Mouse (Mus musculus) gastrocnemius, postnatal 36 days (tissue): ENCODE measurements around the gene Trim31. TPM values are rescaled to one million over a fixed set of nuclear protein-coding genes. Genes with fewer than 3 reads are reported as not detected.
"Not testable (repeated sequence)": the region's sequence is repeated elsewhere in the genome, so short reads cannot be mapped to it uniquely, and the experiment has no call there.

Experiments
- DNase-seq, 2 experiments: peaks; one replicate each; pipeline ENCODE4 v3.0.0; 2022
- intact Hi-C: fragments of 180-260 bp; cut with DNase I; formaldehyde crosslinking; loops from one replicate; pipeline ENCODE4 v1.15.1; 2025
- long read RNA-seq, 2 experiments: library from polyadenylated mRNA; stranded (forward); transcript quantifications; one replicate each; pipeline ENCODE4 v2.0.0; 2021
- total RNA-seq, 2 experiments: library from RNA; stranded (reverse); gene quantifications; 2 replicates each; pipeline ENCODE4 v1.2.3; 2021

Trim31 gene
- total RNA-seq = not detected
- long read RNA-seq, experiment 1 = 0 reads
- long read RNA-seq, experiment 2 = 0 reads

DNA sequence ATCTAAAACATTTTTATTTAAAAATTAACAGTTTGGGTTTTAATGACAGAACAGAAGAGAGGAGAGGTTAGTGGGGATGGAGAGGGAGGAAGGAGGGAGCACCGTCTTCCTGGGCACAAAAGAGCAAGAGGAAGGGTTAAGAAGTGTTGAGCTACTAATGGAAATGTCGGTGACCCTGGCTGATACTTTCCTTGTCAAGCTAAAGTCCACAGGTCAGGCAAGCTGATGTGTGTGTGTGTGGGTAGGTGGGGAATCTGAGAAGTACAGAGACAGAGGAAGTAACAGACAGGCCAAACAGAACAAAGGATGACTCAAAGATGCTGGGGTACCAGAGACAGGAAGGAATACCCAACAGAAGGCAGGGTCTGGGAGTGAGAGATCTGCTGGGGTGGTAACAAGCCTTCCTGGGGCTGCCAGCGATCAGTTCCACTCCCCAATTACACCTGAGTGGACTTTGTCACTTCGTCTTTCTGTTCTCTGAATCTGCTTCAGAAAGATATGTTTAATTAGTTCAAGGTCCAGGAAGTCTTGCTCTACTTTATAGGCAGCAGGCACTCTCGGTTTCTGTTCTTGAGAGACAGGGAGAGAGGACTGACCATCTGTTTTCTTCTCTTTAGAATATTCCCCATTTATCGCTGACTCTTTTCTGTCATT, at the start of gene Trim31:
TSS of gene Trim31 (plus strand) at position 567 of the 654 bp plus-strand sequence.
- intact Hi-C loops = no loop called here
- DNase-seq = no peak

DNA sequence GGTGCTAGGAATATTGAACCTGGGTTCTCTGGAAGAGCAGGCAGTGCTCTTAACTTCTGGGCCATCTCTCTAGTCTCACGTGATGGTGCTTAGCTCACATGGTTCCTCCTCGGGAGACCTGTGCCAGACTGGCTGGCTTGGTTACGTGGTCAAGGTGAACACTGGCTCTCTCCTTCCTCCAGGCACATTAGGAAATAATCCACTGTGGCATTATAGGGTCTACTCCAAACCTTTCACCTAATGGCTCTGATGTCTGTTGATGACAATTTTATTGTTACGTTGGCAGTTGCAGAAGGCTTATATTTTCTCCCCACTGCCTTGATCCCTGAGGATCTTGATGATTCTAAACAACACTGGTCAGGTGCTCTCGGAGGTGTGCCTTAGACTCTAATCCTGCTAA, 49.0 kb upstream of the Trim31 start:
- DNase-seq = no peak
- intact Hi-C loops = no loop called here

DNA sequence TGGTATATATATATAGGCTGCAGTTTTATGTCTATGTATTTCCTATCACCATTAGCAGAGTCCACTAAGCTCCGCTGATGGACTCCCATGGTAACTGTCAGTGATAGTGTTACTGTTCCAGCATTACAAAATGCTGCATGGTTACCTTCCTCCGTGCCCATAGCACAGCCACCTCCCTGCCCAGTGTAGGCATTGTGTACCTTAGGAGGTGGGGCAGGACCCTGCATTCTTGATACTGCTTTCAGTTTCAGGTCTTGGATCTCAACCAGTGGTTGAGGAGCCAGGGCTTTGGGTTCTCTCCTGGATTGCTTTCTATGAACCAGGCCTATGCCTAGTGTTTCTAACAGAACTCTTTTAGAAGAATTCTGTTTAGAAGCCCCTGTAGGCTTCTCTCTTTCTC, 47.9 kb upstream of the Trim31 start:
- intact Hi-C loops = no loop called here
- no peak for DNase-seq

DNA sequence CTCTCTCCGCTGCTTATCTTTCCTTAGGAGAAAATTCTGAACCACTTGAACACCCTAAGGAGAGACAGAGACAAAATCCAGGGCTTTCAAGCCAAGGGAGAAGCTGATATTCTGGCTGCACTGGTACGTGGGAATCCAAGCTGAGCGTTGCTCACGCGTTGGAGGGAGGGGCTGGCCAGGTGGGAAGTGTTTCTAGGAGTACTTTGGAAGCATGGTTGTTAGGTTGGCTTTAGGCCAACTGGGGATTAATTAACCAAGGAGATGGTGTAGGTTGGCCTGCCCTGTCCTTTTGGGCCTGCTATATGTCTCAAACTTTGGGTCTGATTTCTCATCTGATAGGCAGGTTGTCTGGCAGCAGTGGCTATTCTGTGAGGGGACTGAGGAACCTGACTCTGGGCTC, 46.7 kb upstream of the Trim31 start:
- no peak for DNase-seq
- intact Hi-C loops = no loop called here

DNA sequence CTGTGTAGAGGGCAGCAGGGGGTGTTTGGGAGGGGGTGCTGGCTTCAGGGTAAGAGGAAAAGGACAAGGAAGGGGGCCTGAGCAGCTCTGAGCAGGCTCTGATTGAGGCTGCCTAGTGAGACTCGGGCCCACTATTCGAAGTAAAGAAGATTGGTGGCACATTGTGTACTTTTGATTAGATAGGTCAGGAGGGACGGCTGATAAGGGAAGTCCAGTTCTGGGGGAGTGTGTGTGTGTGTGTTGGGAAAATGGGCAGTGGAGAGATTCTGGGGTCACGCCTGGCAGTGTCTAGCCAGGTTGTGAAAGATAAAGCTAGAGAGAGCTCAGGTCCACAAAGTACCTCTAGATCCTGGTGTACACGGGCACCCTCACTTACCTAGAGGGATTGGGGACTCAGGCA, 46.3 kb upstream of the Trim31 start:
- intact Hi-C loops = no loop called here
- no peak for DNase-seq

DNA sequence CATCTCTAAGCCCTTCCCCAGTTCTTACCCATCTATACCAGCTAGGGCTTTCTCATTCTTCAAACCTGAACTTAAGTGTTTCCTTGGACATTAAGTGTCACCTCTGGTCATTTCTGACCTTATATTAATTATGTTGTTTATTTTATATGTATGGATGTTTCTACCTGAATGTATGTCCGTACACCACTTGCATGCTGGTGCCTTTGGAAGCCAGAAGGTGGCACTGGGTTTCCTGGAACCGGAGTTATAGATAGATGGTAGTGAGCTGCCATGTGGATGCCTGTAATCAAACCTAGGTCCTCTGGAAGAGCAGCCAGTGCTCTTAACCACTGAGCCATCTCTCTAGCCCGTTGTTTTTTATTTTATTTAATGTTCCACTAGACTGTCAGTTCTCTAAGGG, 42.4 kb upstream of the Trim31 start:
- no peak for DNase-seq

DNA sequence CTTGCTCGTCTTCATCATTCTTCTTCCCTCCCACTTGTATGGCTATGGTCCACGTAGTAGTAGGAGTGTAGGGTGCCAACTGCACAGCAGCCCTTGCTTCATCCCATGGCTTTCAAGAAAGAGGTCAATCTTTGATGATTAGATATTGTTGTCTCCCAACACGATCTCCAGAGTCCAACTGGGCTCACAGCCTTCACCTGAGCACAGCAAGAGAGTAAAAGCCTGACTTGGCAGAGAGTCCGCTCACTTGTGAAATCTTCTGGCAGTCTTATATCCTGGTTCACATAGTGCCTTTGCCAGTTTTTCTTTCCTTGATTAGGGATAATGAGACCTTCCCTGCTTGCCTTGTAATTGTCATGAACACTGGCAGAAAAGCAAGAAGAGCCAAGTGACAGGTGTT, 41.7 kb upstream of the Trim31 start:
- intact Hi-C loops = no loop called here
- no peak for DNase-seq

More for the DNA sequence above, 42.4 kb upstream of the Trim31 start:
- intact Hi-C loops = no loop called here

DNA sequence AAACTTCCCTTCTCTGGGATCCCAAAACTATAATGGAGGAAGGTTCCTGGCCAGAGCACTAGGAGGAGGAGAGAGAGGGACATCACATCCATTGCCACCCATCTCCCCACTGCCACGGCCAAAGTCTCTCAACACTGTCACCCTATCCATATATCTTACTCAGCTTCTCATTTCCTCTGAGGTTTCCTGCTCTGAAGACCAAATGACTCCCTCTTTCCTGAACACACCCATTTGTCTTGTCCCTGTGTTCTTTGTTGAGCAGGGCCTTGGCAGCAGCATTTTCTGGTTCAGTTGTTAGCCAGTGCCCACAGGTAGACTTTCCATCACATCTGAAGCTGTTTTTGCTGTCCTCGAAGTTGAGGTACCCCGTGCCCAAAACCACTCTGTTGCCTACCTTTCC, 39.7 kb upstream of the Trim31 start:
- intact Hi-C loops = no loop called here
- no peak for DNase-seq

DNA sequence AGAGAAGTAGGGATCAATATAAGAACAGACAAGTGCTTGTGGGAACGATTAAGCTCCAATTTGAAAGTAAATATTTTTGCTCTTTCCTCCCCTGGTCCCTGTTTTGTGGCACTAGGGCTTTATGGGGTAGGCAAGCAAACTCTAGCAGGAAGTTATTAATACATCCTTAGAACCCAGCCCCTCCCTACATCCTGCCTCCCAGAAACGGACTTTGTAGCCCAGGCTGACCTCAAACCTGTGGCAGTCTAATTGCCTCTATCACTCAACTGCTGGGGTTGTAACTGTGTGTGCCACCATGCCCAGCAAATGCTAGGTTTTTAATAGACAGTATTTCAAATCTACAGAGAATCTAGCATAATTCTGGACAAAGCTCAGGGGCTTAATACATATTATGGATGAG, 36.2 kb upstream of the Trim31 start:
- DNase-seq = no peak
- intact Hi-C loops = no loop called here

DNA sequence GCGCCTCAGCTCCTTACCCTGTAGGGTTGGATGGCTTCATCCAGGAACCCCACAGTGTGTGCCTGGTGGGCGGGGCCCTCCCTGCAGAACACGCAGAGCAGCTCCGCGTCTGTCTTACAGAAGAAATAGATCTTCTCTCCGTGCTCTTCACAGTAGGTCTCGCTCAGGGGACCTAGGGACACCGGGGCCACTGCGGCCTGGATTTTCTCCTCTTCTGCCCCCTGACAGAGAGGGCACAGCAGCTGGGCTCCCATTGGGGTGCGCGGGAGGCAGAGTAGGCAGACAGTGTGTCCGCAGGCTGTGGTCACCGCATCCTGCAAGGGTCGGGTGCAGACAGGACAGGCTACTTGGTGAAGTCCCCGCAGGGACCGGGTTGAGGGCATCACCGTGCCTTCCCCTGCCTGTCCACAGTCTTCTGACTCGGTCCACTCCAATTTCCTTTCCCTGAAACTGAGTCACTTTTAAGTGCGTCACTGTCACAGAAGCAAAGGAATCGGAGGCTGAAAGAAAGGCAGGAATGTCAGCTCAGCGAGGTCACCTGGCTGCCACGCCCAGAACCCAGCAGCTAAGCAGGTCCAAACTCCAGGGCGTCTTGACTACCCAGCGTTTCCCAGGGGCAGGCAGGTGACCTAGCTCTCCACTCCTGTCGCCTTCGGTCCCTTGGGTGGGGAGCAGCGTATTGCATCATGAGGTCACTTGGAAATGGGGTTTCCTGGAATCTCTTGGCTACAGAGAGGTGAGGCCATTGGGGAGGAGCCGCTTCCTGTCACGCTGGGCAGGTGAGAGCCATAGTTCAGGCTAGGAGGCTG, 31.0 kb upstream of the Trim31 start, which contains the start of gene Trim15:
TSS of gene Trim15 (minus strand) at position 492 of the 809 bp plus-strand sequence.
- no peak for DNase-seq

DNA sequence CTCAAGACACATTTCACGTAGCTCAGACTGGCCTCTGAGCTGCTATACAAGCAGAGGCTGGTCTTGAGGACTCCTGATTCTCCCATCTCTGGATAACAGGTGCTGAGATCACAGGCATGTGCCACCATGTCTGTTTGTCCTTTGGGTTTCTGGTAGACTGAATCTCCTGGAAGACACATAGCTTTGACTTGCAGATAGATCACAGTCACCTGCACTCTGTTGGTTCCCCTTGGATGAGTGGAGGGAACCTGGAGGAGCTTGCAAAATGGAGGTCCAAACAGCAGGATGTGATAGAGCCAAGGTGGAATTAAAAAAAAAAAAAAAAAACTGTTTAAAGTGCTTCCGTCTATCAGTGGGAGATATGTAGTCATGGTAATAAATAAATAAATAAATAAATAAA, 29.1 kb upstream of the Trim31 start:
- intact Hi-C loops = no loop called here
- DNase-seq = no peak

More for the DNA sequence above, 31.0 kb upstream of the Trim31 start, which contains the start of gene Trim15:
- intact Hi-C loops = no loop called here

DNA sequence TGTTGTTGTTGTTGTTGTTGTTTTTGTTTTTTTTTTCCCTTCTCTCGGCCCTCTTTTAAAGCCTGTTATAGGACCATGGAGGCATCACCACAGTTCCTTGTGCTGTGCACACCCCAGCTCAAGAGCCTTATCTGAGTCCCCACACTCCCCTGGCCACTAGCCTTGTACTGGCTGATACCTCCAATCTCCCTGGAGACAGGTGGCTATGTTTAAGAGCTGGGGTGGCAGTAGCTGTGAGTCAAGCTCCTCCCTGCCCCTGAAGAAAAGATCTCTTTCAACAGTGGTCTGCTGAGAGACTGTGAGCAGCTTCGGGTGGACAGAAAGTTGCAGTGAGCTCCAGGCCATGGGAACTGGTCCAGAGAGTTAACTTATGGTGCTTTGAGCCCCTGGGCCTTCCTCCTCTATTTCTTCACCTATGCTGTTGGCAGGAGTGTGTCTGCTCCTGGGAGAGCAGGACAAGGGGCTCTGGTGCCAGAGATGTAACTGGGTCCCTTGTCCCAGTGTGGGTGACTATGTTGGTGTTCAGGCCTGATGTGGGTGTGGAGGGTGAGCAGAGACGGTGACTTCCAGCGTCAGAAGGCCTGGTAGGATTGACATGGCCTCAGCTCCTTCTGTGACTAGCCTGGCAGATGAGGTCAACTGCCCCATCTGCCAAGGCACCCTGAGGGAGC, 28.5 kb upstream of the Trim31 start, which contains the start of gene Trim10:
TSS of gene Trim10 (plus strand) at position 291 of the 671 bp plus-strand sequence.
- DNase-seq = no peak
- intact Hi-C loops = no loop called here

DNA sequence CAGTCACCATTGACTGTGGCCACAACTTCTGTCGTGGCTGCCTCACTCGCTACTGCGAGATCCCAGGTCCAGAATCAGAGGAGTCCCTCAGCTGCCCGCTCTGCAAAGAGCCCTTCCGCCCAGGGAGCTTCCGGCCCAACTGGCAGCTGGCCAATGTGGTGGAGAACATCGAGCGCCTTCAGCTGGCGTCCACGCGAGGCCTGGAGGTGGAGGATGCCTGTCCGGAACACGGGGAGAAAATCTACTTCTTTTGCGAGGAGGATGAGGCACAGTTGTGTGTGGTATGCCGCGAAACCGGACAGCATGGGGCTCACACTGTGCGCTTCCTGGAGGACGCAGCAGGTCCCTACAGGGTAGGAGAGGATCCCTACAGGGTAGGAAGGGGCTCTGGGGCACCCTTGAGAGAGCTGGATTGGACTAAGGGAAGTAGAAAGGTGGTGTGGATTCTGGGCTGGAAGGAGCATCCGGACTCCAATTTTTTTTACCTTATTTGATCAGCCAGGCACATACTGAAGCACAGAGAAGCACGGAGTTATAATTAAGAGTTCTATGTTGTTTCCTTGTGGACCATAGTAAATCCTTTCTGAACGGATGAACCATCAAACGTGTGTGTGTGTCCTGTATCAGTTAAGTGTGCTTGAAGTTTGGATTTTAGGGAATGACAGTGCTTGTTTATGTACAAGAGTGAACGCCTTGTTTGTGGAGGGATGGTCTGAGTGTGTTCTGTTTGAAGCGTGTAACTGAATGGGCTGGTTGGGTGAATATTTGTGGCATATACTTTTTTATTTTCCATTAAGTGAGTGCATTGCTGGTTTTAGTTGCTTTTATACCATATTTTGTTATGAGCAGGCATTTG, 27.7 kb upstream of the Trim31 start:
- no peak for DNase-seq
- intact Hi-C loops = no loop called here

DNA sequence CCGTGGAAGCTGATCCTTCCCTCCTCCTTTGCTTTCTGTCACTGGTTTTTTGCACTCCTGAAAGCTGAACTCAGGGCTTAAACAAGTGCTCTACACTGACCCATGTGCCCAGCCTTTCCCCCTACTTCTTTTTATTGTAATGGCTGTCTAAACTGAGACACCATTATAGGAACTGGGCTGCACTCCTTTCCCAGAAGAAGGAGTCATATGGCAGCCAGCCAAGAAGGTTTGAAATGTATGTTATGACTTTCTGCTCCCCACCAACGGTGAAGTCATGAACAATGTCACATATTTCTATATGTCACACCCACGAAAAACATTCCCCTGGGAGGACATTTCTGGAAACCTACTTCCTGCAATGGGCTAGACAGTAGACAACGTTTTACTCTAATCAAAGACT, 23.3 kb upstream of the Trim31 start:
- no peak for DNase-seq
- intact Hi-C loops = no loop called here

DNA sequence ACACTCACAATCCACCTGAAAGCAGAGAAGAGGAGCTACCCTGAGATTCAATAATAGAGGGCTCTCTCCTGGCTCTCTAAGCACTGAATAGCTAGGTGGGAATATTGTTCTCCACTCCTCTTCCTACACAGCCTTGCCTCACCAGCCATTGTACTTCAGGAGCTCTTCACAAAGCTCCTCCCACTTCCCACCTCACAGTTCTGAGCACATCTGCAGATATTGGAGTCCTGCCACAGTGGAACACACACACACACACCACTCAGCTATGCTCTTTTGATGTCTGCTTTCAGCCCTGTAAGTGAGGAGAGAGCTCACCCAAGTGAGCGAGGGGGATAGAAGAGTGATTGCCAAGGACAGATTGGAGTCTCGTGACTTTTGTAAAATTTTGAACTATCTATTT, 14.6 kb upstream of the Trim31 start:
- no peak for DNase-seq
- intact Hi-C loops = no loop called here

DNA sequence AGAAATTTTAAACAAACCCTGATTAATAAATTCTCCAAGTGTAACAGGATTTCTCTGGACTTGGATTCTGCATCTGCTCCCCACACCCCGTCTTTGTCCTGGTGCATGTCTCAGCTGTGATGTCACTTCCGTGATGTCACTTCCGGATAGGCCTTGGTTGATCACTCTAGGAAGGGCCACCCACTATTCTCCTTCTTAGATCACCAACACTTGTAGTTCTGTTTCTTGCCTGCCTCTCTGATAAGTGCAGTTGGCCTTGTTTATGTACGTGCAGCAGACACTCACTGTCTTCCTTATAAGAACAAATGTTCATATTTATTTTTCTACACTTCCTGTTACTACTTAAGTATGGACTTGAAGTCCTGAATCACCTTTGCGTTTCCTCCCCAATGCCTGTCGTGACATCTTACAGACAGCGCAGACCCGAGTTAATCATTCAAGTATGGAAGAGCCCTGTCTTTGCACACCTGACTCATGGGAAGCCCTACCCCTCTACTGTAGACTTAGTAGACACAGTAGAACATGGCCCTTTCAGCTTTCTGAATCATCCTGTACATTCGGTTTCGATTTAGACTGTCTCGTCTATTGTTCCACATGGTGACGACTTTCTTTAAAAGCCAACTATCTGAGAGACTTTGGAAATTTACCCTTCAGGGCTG, 12.7 kb upstream of the Trim31 start:
- no peak for DNase-seq
- intact Hi-C loops = no loop called here

DNA sequence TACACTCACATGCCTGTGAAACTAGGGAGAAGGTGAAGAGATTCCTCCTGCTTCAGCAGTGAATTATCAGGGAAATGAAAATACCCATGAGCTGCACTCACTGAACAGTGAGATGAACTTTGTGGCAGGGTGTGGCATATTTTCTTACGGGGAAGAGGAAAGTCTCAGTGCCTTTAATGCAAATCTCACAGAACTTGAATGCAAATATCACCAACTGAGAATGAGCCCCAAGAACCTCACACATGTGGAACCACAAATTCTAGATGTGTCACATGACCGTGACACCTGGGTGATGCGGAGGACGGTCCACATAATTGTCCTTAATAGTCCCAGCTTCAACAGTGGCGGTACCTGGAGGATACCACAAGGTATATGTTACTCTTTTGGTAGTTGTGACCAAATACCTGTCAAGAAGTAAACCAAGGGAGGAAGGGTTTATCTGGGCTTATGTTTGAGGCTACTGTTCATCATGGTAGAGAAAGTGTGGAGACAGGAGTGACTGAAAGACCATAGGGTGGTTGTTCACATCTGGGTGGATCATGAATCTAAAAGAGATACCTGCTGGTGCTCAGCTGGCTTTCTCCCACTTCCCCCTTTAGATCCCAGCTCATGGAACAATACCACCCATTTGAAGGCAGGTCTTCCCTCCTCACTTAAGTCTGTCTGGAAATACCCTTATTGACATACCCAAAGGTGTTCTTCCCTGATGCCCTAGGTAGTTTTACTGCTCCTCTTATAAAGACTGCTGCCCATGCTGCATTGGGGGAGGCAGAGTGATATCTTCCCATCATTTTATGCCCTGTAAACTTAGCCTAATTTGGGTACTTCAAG, 7.6 kb upstream of the Trim31 start, which contains the start of gene Trim40:
TSS of gene Trim40 (minus strand) at position 51 of the 831 bp plus-strand sequence.
- no peak for DNase-seq
- intact Hi-C loops = no loop called here

DNA sequence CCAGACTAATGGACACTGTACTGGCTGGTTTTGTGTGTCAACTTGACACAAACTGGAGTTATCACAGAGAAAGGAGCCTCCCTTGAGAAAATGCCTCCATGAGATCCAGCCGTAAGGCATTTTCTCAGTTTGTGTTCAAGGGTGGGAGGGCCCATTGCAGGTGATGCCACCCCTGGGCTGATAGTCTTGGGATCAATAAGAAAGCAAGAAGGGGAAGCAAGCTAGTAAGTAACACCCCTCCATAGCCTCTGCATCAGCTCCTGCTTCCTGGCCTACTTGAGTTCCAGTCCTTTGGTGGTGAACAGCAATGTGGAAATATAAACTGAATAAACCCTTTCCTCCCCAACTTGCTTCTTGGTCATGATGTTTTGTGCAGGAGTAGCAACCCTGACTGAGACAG, 6.4 kb upstream of the Trim31 start:
- intact Hi-C loops, DNase-seq: not testable (repeated sequence)

DNA sequence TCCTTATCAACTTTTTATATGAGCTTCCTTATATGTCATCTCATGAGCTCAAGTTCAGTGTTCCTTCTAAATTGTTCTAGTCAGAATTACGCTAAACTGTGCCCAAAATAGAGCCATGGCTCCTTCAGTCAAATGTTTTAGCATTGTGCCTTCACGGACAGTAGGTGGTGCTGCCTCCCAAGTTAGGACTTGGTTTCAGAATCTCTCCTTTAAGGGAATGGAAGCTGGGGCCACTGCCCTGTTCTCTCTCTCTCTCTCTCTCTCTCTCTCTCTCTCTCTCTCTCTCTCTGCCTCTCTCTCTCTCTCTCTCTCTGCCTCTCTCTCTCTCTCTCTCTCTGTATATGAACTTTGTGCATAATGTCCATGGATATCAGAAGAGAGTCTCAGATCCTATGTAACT, 5.6 kb upstream of the Trim31 start:
- intact Hi-C loops = no loop called here
- no peak for DNase-seq
